Mouse (Mus musculus) adrenal gland, postnatal 4 days (tissue): ENCODE data around the gene 4930432M17Rik. TPM values are rescaled to one million over a fixed set of nuclear protein-coding genes. Genes with fewer than 3 reads are reported as not detected.

ENCODE experiments used
- DNase-seq, 2 experiments: peaks; one replicate each; pipeline ENCODE4 v3.0.0; 2021 to 2022; ENCODE audit warnings: low spot score in 2 of 2, mixed read lengths in 2 of 2
- long read RNA-seq, 2 experiments: library from polyadenylated mRNA; stranded (forward); transcript quantifications; one replicate each; pipeline ENCODE4 v2.0.0; 2021
- total RNA-seq, 2 experiments: library from RNA; stranded (reverse); gene quantifications; 2 replicates each; pipeline ENCODE4 v1.2.3; 2021

The 4930432M17Rik gene
- not detected for total RNA-seq
- long read RNA-seq, experiment 1: 0 reads
- long read RNA-seq, experiment 2: 0 reads

- no peak for DNase-seq
Measured at GRCm38 (mm10) chr3:121670462-121670861, at the start of gene 4930432M17Rik. 4930432M17Rik (plus strand) TSS chr3:121670762.

- no peak for DNase-seq
Measured at GRCm38 (mm10) chr3:121625662-121626061, 44.9 kb upstream of the 4930432M17Rik start.

GRCm38 (mm10) chr3:121626273-121626672 is 44.3 kb upstream of the 4930432M17Rik start:
- no peak for DNase-seq

- no peak for DNase-seq
Measured at GRCm38 (mm10) chr3:121628245-121628644, 42.3 kb upstream of the 4930432M17Rik start.

- no peak for DNase-seq
Measured at GRCm38 (mm10) chr3:121630626-121631025, 39.9 kb upstream of the 4930432M17Rik start.

GRCm38 (mm10) chr3:121634963-121635362 is 35.6 kb upstream of the 4930432M17Rik start:
- no peak for DNase-seq

- DNase-seq: no peak
Measured at GRCm38 (mm10) chr3:121635505-121635904, 35.1 kb upstream of the 4930432M17Rik start.

GRCm38 (mm10) chr3:121636315-121636714 is 34.2 kb upstream of the 4930432M17Rik start:
- DNase-seq: no peak

GRCm38 (mm10) chr3:121636748-121637147 is 33.8 kb upstream of the 4930432M17Rik start:
- no peak for DNase-seq

GRCm38 (mm10) chr3:121637792-121638191 is 32.8 kb upstream of the 4930432M17Rik start:
- DNase-seq: no peak

GRCm38 (mm10) chr3:121638241-121638640 is 32.3 kb upstream of the 4930432M17Rik start:
- DNase-seq: no peak

GRCm38 (mm10) chr3:121640611-121641010 is 30.0 kb upstream of the 4930432M17Rik start:
- DNase-seq: no peak

GRCm38 (mm10) chr3:121643236-121643635 is 27.3 kb upstream of the 4930432M17Rik start:
- no peak for DNase-seq

- DNase-seq: no peak
Measured at GRCm38 (mm10) chr3:121645447-121645846, 25.1 kb upstream of the 4930432M17Rik start.

- no peak for DNase-seq
Measured at GRCm38 (mm10) chr3:121646364-121647048, 24.1 kb upstream of the 4930432M17Rik start.

- no peak for DNase-seq
Measured at GRCm38 (mm10) chr3:121648238-121648778, 22.3 kb upstream of the 4930432M17Rik start.

- no peak for DNase-seq
Measured at GRCm38 (mm10) chr3:121650052-121650671, 20.4 kb upstream of the 4930432M17Rik start.

- DNase-seq: no peak
Measured at GRCm38 (mm10) chr3:121651710-121652109, 18.9 kb upstream of the 4930432M17Rik start.

GRCm38 (mm10) chr3:121652186-121652585 is 18.4 kb upstream of the 4930432M17Rik start:
- DNase-seq: no peak

- DNase-seq: no peak
Measured at GRCm38 (mm10) chr3:121656922-121657321, 13.6 kb upstream of the 4930432M17Rik start.

- DNase-seq: no peak
Measured at GRCm38 (mm10) chr3:121662705-121663469, 7.7 kb upstream of the 4930432M17Rik start.

- no peak for DNase-seq
Measured at GRCm38 (mm10) chr3:121663470-121663847, 7.1 kb upstream of the 4930432M17Rik start.
